In genomic region chr12:116486404-116486730, GRCm38 (mm10) we compare ENCODE assay signal across 8 mouse cellular contexts. TPM values are rescaled to one million over a fixed set of nuclear protein-coding genes. Genes with fewer than 3 reads are reported as not detected.
A peak's percentile ranks its signal among the peaks of the same experiment; 100 is the strongest.
DNase-seq lines count a peak whose midpoint lies in the region; ATAC-seq and TF ChIP-seq lines count a peak whose summit lies in the region.

No protein-coding gene starts in this region.

- no peaks in the 10 kb centered on the region for H3K36me3 ChIP-seq in kidney, postnatal 0 days (ENCODE audit: insufficient read depth, low read length)
- no peaks in the 10 kb centered on the region for H3K36me3 ChIP-seq in limb, embryonic 12.5 days
- no peaks in the 10 kb centered on the region for H3K36me3 ChIP-seq in neural tube, embryonic 14.5 days (ENCODE audit: control insufficient read depth, insufficient read depth, low read length)

- 7% methylated on average over 10 of the region's 10 CpGs for WGBS in kidney, postnatal 0 days
- WGBS in limb, embryonic 12.5 days, result 5% methylated on average over 10 of the region's 10 CpGs
- 1% methylated on average over 10 of the region's 10 CpGs for WGBS in neural tube, embryonic 14.5 days

- intact Hi-C loops in left cerebral cortex, postnatal 36 days (cut with DNase I), result loop anchor here (2.0 to 5.0 kb wide), 3 partner anchors 79 to 206 kb away; partner anchors contain the start of genes Esyt2 and Ncapg2

- H3K27me3 ChIP-seq in kidney, postnatal 0 days (ENCODE audit: insufficient read depth, low read length), result peaks cover 11% of the 10 kb centered on the region; the same call in 1 of the 2 replicates
- peaks cover 40% of the 10 kb centered on the region for H3K27me3 ChIP-seq in limb, embryonic 12.5 days
- no peaks in the 10 kb centered on the region for H3K27me3 ChIP-seq in neural tube, embryonic 14.5 days (ENCODE audit: control insufficient read depth, insufficient read depth, low read length)

- H3K4me3 ChIP-seq in kidney, postnatal 0 days (replicated peaks; ENCODE audit: low read depth, low read length), result peak overlapping the region; percentile 37
- 0 out of 2 replicates have a peak overlapping the region, but pooled peaks have one; percentile 7 for H3K4me3 ChIP-seq in embryonic fibroblast, embryonic 13.5 days (ENCODE audit: insufficient read depth, low read length)
- peak overlapping the region; percentile 53 for H3K4me3 ChIP-seq in limb, embryonic 12.5 days (replicated peaks)
- H3K4me3 ChIP-seq in neural tube, embryonic 14.5 days (ENCODE audit: low read depth, low read length), result peak overlapping the region; percentile 70

- no peak for TF ChIP-seq POLR2A in embryonic fibroblast, embryonic 13.5 days (IDR thresholded peaks at IDR 0.05; ENCODE audit: low read depth, low read length)

- no peak overlapping the region for H3K9ac ChIP-seq in kidney, postnatal 0 days (ENCODE audit: low read depth, low read length)
- H3K9ac ChIP-seq in limb, embryonic 12.5 days (replicated peaks), result no peak overlapping the region
- H3K9ac ChIP-seq in neural tube, embryonic 14.5 days (replicated peaks; ENCODE audit: low read depth, low read length), result peak overlapping the region; percentile 88

- H3K4me2 ChIP-seq in kidney, postnatal 0 days (ENCODE audit: low read length), result peak overlapping the region; percentile 94
- H3K4me2 ChIP-seq in limb, embryonic 12.5 days, result peak overlapping the region; percentile 99
- peak overlapping the region; percentile 80 for H3K4me2 ChIP-seq in neural tube, embryonic 14.5 days (ENCODE audit: low read depth, low read length)

- no peak for TF ChIP-seq CTCF in kidney, postnatal 0 days (IDR thresholded peaks at IDR 0.05; ENCODE audit: low read depth)
- TF ChIP-seq CTCF in embryonic fibroblast, embryonic 13.5 days (IDR thresholded peaks at IDR 0.05; ENCODE audit: borderline replicate concordance, insufficient read depth, low read length), result no peak

- no peaks in the 10 kb centered on the region for H3K9me3 ChIP-seq in kidney, postnatal 0 days (replicated peaks; ENCODE audit: low read length)
- H3K9me3 ChIP-seq in limb, embryonic 12.5 days, result no peaks in the 10 kb centered on the region
- no peaks in the 10 kb centered on the region for H3K9me3 ChIP-seq in neural tube, embryonic 14.5 days (ENCODE audit: control insufficient read depth, low read length)

- H3K27ac ChIP-seq in kidney, postnatal 0 days, result no peak overlapping the region
- H3K27ac ChIP-seq in embryonic fibroblast, embryonic 13.5 days (ENCODE audit: insufficient read depth, low read length), result no peak overlapping the region
- no peak overlapping the region for H3K27ac ChIP-seq in limb, embryonic 12.5 days
- H3K27ac ChIP-seq in neural tube, embryonic 14.5 days (ENCODE audit: low read depth, low read length), result peak overlapping the region; percentile 93

- H3K4me1 ChIP-seq in kidney, postnatal 0 days (replicated peaks; ENCODE audit: insufficient read depth, low read length), result peaks cover 5% of the 10 kb centered on the region; the same call in 1 of the 2 replicates
- 0 out of 2 replicates have a peak, but pooled peaks cover 2% of the 10 kb centered on the region for H3K4me1 ChIP-seq in embryonic fibroblast, embryonic 13.5 days (ENCODE audit: control insufficient read depth, insufficient read depth, low read length)
- peaks cover 9% of the 10 kb centered on the region for H3K4me1 ChIP-seq in limb, embryonic 12.5 days (replicated peaks)
- H3K4me1 ChIP-seq in neural tube, embryonic 14.5 days (ENCODE audit: control insufficient read depth, insufficient read depth, low read length), result 0 out of 2 replicates have a peak, but pooled peaks cover 7% of the 10 kb centered on the region

- DNase-seq in kidney, postnatal 0 days (ENCODE audit: low spot score), result no peak
- no peak for DNase-seq in kidney, postnatal 14 days
- DNase-seq in left cerebral cortex, adult 18-20 months (ENCODE audit: low spot score in 2 of 2), result no peak
- no peak for DNase-seq in cerebellum, postnatal 10 days
- no peak for DNase-seq in left cerebral cortex, postnatal 36 days (ENCODE audit: low spot score in 2 of 2)

- no peak for ATAC-seq in kidney, postnatal 0 days (replicated peaks; ENCODE audit: low FRiP score, low read depth)
- no peak for ATAC-seq in limb, embryonic 12.5 days (ENCODE audit: insufficient number of reproducible peaks, insufficient read depth, low FRiP score, low TSS enrichment, low read depth)
- ATAC-seq in neural tube, embryonic 14.5 days (ENCODE audit: low read depth), result peak; percentile 29; the same call in 1 of the 2 replicates

RNA-seq across cellular contexts. Expression of gene Ptprn2, which starts 0.8 kb away (rescaled TPM):
- polyA plus RNA-seq in kidney, postnatal 0 days (2015; fragmentation: Nextera tagmentation; extraction: Ambion mirVana), result 0.03 and 0.08 TPM in 2 replicates
- 0.26 TPM in 1 of 2 replicates, not detected in the other for polyA plus RNA-seq in embryonic fibroblast, embryonic 13.5 days (2011; ENCODE audit: insufficient read length, low read depth, missing spikeins)
- polyA plus RNA-seq in limb, embryonic 12.5 days (2016; fragmentation: Nextera tagmentation; extraction: Ambion mirVana), result 0.19 and 0.25 TPM in 2 replicates
- 17.1 and 24.7 TPM in 2 replicates for polyA plus RNA-seq in neural tube, embryonic 14.5 days (2014; fragmentation: Nextera tagmentation; extraction: Ambion mirVana)
- total RNA-seq in left cerebral cortex, adult 18-20 months (2021), result 100 to 1,000 TPM; 307 to 332 TPM
- total RNA-seq in left cerebral cortex, postnatal 36 days (2021), result 100 to 1,000 TPM; 356 to 375 TPM

Comparison
In these comparisons a context has a peak if more than half of its experiments do, and no peak if none do; other contexts are left out.
1. H3K4me3 ChIP-seq: peak in every context shown above with its lines; median percentile 70 in neural tube, embryonic 14.5 days; 53 in limb, embryonic 12.5 days; 37 in kidney, postnatal 0 days; 7 in embryonic fibroblast, embryonic 13.5 days.
2. RNA of gene Ptprn2, which starts 0.8 kb away (polyA plus RNA-seq): 17.1 to 24.7 TPM in neural tube, embryonic 14.5 days; 0.26 TPM in embryonic fibroblast, embryonic 13.5 days, 0.19 to 0.25 TPM in limb, embryonic 12.5 days and 0.03 to 0.08 TPM in kidney, postnatal 0 days; every median in the first group is over 10 times any median in the second.
3. Peak in every context shown above with its lines, with median percentiles within 50 percentile points of each other: H3K4me2 ChIP-seq.